Mouse (Mus musculus): ENCODE data around the gene Syne2.

DNA sequence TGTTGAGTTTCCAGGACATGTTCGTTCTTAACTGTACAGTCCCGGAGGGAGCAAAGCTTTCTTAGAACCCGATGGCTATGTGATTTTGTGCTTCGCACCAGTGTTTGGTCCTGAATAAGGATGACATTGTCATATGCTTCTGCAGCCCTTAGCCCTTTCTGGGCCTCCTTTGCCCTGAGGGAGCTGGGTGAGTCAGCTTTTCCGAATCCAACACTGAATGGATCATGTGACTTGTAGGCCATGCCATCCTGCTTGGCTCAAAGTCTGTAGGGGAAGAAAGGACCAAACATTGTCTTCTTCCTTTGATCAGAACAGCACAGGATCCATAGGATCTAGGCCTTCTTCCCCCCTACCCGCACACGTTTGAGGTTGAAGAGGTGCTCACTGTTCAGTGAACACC lies 79.9 kb downstream of the Syne2 start:
- no peak for TF ChIP-seq CTCF (conservative IDR thresholded peaks at IDR 0.05; ENCODE audit: low read length)
- TF ChIP-seq NANOG (IDR thresholded peaks at IDR 0.05; ENCODE audit: borderline replicate concordance, low read length) = no peak

All from E14TG2a.4 (cell line).